ENCODE assay signal across 10 mouse cellular contexts in genomic region chr5:122047791-122048190, GRCm38 (mm10). TPM values are rescaled to one million over a fixed set of nuclear protein-coding genes. Genes with fewer than 3 reads are reported as not detected.
A peak's percentile ranks its signal among the peaks of the same experiment; 100 is the strongest.
DNase-seq lines count a peak whose midpoint lies in the region; ATAC-seq lines count a peak whose summit lies in the region.
"Had no signal": no experiment of that assay in that cellular context is flagged by ENCODE, and none has a peak within 500 bp of the region (broad histone marks: within the 10 kb centered on the region; RNA-seq: fewer than 3 reads in every experiment).

No protein-coding gene starts in this region.

- no peak for ATAC-seq in neural tube, embryonic 11.5 days (ENCODE audit: insufficient read depth, low FRiP score, low TSS enrichment)
- no peak for ATAC-seq in limb, embryonic 12.5 days (ENCODE audit: insufficient number of reproducible peaks, insufficient read depth, low FRiP score, low TSS enrichment, low read depth)

- H3K27ac ChIP-seq in neural tube, embryonic 11.5 days (ENCODE audit: low read depth, low read length) = peak overlapping the region; percentile 91
- H3K27ac ChIP-seq in limb, embryonic 12.5 days = no peak overlapping the region

- no peaks in the 10 kb centered on the region for H3K36me3 ChIP-seq in neural tube, embryonic 11.5 days (ENCODE audit: control insufficient read depth, insufficient read depth, low read length)
- H3K36me3 ChIP-seq in limb, embryonic 12.5 days = no peaks in the 10 kb centered on the region

- H3K27me3 ChIP-seq in neural tube, embryonic 11.5 days (ENCODE audit: control insufficient read depth, insufficient read depth, low read length) = peaks cover 20% of the 10 kb centered on the region
- H3K27me3 ChIP-seq in limb, embryonic 12.5 days = peaks cover 73% of the 10 kb centered on the region

- H3K9me3 ChIP-seq in neural tube, embryonic 11.5 days (ENCODE audit: control insufficient read depth, low read length) = no peaks in the 10 kb centered on the region
- no peaks in the 10 kb centered on the region for H3K9me3 ChIP-seq in limb, embryonic 12.5 days

- WGBS in neural tube, embryonic 11.5 days = 51% methylated on average over 5 of the region's 5 CpGs
- 45% methylated on average over 5 of the region's 5 CpGs for WGBS in limb, embryonic 12.5 days

- H3K9ac ChIP-seq in neural tube, embryonic 11.5 days (ENCODE audit: low read length) = peak overlapping the region; percentile 61
- H3K9ac ChIP-seq in limb, embryonic 12.5 days (replicated peaks) = peak overlapping the region; percentile 40; the same call in 1 of the 2 replicates

- peak; percentile 36 to 41 for DNase-seq in cerebellum, postnatal 10 days
- DNase-seq in cerebellum, adult 9-11 months = no peak
- no peak for DNase-seq in neural tube, embryonic 11.5 days (ENCODE audit: low spot score)
- no peak for DNase-seq in neural tube, embryonic 10.5 days (ENCODE audit: extremely low spot score, low spot score)
- no peak for DNase-seq in urinary bladder, postnatal 4 days (ENCODE audit: low spot score in 2 of 2)
- DNase-seq in spleen, postnatal 36 days (ENCODE audit: low spot score in 2 of 2) = no peak
- no peak for DNase-seq in adrenal gland, postnatal 36 days
- DNase-seq: right cerebral cortex, postnatal 4 days had no signal

- H3K4me3 ChIP-seq in neural tube, embryonic 11.5 days (ENCODE audit: low read depth, low read length) = peak overlapping the region; percentile 79
- peak overlapping the region; percentile 84 for H3K4me3 ChIP-seq in limb, embryonic 12.5 days (replicated peaks)

- peak overlapping the region; percentile 73 for H3K4me2 ChIP-seq in neural tube, embryonic 11.5 days (ENCODE audit: low read depth)
- peak overlapping the region; percentile 63 for H3K4me2 ChIP-seq in limb, embryonic 12.5 days

- H3K4me1 ChIP-seq in neural tube, embryonic 11.5 days (ENCODE audit: control insufficient read depth, insufficient read depth, low read length) = peaks cover 18% of the 10 kb centered on the region
- H3K4me1 ChIP-seq in limb, embryonic 12.5 days (replicated peaks) = peaks cover 29% of the 10 kb centered on the region

RNA-seq across cellular contexts. Expression of gene Cux2, which starts 2.1 kb away (rescaled TPM):
- polyA plus RNA-seq in neural tube, embryonic 11.5 days (2014; fragmentation: Nextera tagmentation; extraction: Ambion mirVana) = 12.7 and 16.2 TPM in 2 replicates
- polyA plus RNA-seq in limb, embryonic 12.5 days (2016; fragmentation: Nextera tagmentation; extraction: Ambion mirVana) = 5.0 and 5.9 TPM in 2 replicates
- 10 to 100 TPM; 18.6 to 20.9 TPM for total RNA-seq in adrenal gland, postnatal 36 days (2021)

RNA-seq across cellular contexts. Expression of gene Myl2, which starts 53.0 kb away (rescaled TPM):
- 9.2 and 13.7 TPM in 2 replicates for polyA plus RNA-seq in neural tube, embryonic 11.5 days (2014; fragmentation: Nextera tagmentation; extraction: Ambion mirVana)
- polyA plus RNA-seq in limb, embryonic 12.5 days (2016; fragmentation: Nextera tagmentation; extraction: Ambion mirVana) = 1.8 TPM in 1 of 2 replicates, not detected in the other
- 1 to 10 TPM in 1 of 2 experiments, not detected in 1; 2.0 TPM for total RNA-seq in adrenal gland, postnatal 36 days (2021)
- total RNA-seq: left cerebral cortex, postnatal 25 days had no signal

Comparison
In these comparisons a context has a peak if more than half of its experiments do, and no peak if none do; other contexts are left out.
1. DNase-seq: peak in cerebellum, postnatal 10 days (2 of 2); none in cerebellum, adult 9-11 months (single experiment), neural tube, embryonic 11.5 days (single experiment), neural tube, embryonic 10.5 days (single experiment), urinary bladder, postnatal 4 days (0 of 2), spleen, postnatal 36 days (0 of 2) and adrenal gland, postnatal 36 days (0 of 2).